Mouse (Mus musculus) heart, adult 18-20 months (tissue): ENCODE measurements around the gene Zfyve1. TPM values are rescaled to one million over a fixed set of nuclear protein-coding genes. Genes with fewer than 3 reads are reported as not detected.
"Not testable (repeated sequence)": the region's sequence is repeated elsewhere in the genome, so short reads cannot be mapped to it uniquely, and the experiment has no call there.

Source experiments
- DNase-seq, 2 experiments: peaks; one replicate each; pipeline ENCODE4 v3.0.0; 2021 to 2022; ENCODE audit warnings: mixed read lengths in 1 of 2
- long read RNA-seq, 2 experiments: library from polyadenylated mRNA; stranded (forward); transcript quantifications; one replicate each; pipeline ENCODE4 v2.0.0; 2021
- total RNA-seq, 2 experiments: library from RNA; stranded (reverse); gene quantifications; 2 replicates each; pipeline ENCODE4 v1.2.3; 2021

Zfyve1 gene
- 10 to 100 TPM; 15.3 to 15.5 TPM for total RNA-seq
- long read RNA-seq, experiment 1, full-length matches to known transcripts: 5 of 10 reads
- long read RNA-seq, experiment 1, partial matches to known transcripts: 2 of 10 reads
- long read RNA-seq, experiment 1, other reads (novel, unspliced or antisense): 3 of 10 reads
- long read RNA-seq, experiment 2, partial matches to known transcripts: 1 of 3 reads
- long read RNA-seq, experiment 2, other reads (novel, unspliced or antisense): 2 of 3 reads

DNA sequence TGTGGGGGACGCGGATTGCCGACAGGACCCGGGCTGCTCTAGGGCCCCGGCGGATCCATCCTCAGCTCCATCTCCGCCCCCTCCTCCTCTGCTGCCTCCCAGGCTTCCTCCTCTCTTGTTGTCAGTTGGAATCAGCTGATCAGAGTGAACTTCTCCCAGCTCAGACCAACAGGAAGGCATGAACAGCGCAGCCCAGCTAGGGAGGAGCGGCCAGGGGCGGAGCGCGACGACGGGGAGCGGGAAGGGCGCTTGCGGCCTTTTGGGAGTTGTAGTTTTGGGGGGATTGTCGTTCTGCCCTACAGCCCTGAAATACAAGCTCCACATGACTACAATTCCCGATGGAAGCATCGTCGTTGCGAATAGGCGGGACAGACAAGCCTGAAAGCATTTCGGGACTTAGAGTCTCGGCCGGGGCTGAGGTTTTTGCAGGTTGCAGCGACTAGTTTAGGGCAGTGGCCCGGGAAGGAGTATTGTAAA is at the start of gene Zfyve1:
Gene Zfyve1, minus strand, starts transcription at position 198 of the 477 bp plus-strand sequence.
- DNase-seq: peak; percentile 92 to 98

DNA sequence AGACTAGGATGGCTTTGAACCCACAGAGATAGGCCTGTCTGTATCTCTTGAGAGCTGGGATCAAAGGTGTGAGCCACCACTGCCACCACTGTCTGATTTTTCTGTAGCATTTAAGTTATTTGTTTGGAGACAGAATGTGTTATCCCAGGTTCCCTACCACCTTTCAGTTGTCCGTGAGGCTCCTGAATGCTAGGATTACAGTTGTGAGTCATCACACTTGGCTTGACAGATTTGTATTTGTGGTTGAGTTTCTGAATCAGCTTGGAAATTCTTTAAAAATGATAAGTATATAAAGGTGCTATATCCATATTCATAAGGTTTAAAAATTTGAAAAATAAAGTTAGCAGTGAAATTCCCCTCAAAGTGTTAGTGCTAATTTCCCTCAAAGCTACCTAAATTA is 46.1 kb upstream of the Zfyve1 start:
- no peak for DNase-seq

GRCm38 (mm10) chr12:83641233-83641632 is 44.2 kb upstream of the Zfyve1 start:
- no peak for DNase-seq

DNA sequence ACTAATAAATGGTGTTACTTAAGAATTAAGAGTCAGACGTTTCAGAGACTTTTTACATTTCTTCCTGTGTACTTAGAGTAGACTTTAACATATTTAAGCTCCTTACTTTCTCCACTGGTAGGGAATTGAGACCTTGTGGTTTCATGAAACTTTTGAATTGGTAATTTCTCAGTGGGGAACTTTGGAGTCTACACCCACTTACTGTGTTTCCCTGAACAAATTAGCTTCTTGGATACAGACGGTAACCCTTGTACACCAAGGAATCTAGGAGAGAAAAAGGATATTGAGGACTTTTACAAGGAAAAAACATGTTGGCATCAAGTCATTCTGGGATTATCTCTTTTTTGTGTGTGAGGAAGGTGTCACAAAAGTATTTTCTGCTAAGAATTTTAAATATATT is 36.8 kb upstream of the Zfyve1 start:
- no peak for DNase-seq

DNA sequence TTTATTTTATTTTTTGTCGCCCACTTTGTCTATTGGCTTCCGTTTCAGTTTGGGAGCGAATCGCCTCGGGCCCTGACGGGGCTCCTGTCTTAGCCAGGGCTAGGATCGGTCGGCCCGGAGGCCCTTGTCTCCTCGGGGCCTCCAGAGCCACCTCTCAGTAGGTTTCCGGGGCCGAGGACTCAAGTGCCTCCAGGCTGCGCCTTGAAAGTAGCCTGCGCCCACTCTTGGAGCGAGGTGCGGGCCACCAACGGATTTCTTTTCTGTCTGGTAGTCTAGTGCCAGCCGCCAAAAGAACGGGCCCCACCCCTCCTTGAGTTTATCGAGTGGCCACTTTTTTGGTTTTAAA is 35.6 kb upstream of the Zfyve1 start:
- DNase-seq: peak; percentile 32 to 59

DNA sequence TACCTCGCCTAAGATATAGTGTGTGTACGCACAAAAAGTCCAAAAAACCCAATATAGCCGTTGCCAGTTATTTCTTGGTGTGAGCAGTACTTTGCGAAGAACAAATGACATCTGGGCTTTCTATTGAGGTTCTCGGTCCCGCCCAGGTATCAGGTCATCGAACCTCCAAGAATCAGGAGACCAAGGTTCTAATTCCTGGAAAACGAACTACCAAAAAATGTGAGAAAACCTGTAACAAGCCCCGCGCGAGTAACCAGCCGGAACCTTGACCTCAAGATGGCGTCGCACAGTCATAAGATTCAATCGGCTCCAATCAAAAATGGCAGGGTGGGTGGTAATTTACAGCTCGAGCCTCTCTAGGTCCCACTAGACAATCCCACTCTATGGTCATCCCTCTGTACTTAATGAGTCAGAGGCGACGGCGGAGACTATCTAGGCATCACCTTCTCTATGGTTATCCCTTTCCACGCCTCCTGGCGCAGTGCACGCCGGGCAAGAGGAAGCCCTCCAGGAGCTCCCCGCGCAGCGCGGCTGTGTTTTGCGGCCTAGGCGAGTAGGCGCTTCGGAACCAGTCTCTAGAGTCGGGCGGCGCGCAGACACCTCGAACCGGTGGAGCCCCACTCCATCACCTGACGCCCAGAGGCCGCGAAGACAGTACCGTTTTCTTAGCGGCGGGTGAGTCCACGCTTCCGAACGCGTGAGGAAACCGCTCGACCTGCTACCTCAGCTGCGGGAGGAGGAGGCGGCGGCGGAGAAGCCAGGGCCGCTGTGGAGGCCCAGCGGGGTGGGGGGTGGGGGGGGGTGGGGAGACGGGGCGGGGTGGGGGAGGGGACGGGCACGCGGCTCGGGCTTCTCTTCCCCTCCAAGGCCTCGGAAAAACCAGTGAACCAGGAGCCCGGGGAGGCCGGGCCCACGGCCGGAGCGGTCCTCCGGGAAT is 35.0 kb upstream of the Zfyve1 start:
- DNase-seq: peak; percentile 97 to 98

GRCm38 (mm10) chr12:83630936-83631335 is 33.9 kb upstream of the Zfyve1 start, which contains the start of gene Rbm25:
TSS of gene Rbm25 (plus strand) at chr12:83631236.
- not testable (repeated sequence) for DNase-seq

- no peak for DNase-seq
Measured at GRCm38 (mm10) chr12:83624321-83624720, 27.3 kb upstream of the Zfyve1 start.

- no peak for DNase-seq
Measured at GRCm38 (mm10) chr12:83622031-83622755, 25.2 kb upstream of the Zfyve1 start.

GRCm38 (mm10) chr12:83620694-83621093 is 23.7 kb upstream of the Zfyve1 start:
- not testable (repeated sequence) for DNase-seq

DNA sequence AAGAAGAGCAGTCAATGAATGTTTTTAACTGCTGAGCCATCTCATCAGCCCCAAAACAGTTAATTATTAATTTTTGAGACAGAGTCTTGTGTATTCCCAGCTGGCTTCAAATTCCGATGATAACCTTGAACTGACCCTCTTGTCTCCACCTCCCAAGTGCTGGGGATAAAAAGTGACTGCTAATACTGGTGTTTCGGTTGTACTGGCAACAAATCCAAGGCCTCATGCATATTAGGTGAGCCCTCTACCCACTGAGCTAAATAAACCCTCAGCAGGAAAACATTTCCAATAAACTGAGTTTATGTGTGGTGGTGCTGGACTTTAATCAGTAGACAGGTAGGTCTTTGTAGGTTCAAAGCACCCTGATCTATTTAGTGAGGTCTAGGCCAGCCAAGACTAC is 22.0 kb upstream of the Zfyve1 start:
- DNase-seq: no peak

DNA sequence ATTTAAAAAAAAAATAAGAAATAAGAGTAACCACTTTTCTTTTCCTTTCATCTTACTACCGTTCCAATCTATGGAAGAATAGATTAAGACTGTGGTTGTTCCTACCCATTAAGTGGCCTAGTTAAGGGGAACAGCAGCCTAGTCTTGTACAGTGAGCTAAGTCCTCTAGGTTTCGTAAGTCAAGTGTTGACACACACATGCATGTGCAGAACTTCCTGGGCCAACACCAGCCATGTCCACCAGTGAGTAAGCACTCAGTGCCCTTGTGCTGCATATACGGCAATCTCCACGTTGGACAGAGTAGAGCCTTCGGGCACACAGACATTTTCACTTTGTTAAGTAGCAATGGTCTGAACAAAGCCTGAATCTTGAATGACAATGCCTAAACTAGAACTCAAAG is 20.2 kb upstream of the Zfyve1 start:
- DNase-seq: no peak

DNA sequence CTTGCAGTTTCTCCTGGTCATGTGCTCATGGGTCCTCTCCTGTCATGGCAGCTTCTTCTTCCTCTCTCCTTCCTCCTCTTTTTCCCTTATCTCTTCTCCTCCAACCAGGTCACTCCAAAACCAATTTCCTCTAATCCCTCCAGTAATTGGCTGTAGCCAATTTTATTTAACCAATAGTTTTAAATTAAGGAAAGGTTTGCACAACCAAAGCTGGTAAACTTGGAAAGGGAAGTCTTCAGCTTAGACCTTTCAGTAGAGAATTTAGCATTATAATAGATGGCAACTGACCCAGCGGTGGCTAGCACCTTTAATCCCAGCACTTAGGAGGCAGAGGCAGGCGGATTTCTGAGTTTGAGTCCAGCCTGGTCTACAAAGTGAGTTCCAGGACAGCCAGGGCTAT is 9.4 kb upstream of the Zfyve1 start:
- DNase-seq: not testable (repeated sequence)

DNA sequence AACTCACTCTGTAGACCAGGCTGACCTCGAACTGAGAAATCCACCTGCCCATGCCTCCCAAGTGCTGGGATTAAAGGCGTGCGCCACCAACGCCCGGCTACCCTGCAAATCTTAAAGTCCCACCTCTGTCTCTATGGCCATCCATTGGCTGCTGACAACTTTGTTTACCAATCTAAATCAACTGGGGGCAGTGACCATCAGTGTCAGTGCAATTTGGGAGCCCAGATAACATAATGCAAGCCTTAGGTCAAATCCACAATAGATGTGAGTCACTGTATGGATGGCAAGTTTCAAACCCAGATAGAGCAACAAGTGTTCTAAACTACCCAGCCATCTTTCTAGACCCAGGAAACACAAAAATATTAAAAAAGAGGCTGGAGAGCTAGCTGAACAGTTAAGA is 5.3 kb upstream of the Zfyve1 start:
- DNase-seq: no peak

DNA sequence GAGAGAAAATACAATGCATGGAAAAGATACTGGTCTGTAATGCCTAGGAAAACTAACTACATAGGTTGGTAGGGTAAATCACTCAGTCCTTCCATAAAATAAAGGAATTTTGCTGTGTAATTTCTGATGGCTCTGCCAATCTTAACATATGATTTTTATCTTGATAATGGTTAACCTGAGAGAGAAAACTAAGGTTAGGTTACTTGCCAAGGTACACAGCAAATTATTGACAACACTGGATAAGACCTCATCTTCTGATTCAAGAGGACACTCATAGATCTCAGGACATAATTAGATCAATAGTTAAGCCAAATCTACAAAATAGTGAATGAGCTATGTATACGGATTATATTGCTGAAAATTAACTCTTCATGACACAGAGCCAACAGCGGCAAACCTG is 859 bp upstream of the Zfyve1 start:
- DNase-seq: no peak

DNA sequence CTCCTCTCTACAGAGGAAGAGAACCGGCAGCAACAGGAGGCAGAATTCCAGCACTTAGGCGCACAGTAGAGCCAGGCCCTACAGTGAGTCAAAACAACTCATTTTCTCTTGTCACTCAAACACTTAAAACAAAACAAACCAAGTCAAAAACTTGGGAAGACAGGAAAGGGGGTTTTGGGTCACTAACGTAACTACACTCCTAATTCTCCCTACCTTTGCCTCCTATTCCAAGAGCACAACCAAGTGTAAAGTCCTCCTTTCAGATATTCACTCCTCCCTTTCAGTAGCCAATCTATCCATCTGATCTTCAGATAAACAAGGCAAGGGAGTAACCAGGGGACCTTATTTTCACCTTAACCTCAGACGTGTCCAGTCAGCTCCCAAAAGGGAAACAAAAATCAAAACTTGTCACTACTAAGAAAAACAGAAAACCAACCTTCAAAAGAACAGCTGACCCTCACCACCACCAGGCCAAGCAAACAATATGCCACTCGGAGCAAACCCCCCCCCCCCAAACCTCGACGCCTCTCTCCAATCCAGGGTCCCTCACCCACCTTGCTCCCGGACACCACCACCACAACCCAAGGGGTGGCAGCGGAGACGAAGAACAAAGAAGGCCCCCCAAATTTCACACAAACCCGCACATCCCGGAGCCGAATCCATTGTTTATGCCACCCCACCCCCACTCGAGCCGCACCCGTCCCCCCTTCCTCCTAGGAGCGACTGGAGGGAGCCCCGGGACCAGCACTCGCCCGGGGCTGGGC is 649 bp downstream of the Zfyve1 start:
- no peak for DNase-seq

DNA sequence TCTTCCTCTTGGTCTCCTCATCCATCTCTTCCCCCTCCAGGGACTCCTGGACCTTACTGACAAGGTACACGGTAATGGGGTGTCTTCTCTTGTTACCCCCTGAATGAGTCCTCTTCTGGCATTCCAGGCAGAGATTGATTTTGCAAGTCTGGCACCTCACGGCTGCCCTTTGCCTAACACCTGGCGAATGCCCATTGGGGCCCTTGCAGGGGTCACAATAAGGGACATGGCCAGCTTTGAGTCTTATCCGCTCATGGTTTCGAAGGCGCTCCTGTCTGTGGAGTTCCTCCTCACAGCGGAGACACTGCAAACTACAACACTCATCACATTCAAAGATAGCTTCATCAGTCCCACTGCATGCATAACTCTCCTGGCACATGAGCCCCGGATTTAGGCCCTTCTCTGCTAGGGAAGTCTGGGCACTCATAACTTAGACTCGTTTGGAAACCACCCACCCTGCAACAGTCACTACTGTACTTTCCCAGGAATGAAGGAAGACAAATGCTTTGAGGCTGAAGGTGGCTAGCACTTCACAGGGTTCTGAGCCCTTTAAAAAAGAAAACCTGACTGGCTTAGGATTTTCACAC is 2.5 kb downstream of the Zfyve1 start:
- DNase-seq: no peak

- DNase-seq: no peak
Measured at GRCm38 (mm10) chr12:83591754-83592501, 5.1 kb downstream of the Zfyve1 start.

DNA sequence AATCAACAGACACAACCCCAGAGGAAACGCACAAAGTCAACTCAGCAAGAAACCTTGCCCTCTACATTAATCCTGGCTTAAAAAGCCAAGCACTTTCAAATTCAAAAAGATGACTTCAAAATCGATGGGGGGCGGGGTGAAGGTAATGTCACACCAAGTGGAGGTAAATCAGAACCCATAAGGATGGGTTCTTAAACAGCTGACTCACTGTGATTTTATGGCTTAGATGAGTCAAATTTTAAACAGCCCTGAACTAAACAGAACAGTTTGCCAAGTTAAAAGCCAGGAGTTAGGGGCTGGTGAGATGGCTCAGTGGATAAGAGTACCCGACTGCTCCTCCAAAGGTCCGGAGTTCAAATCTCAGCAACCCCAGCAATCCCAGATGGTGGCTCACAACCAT is 10.4 kb downstream of the Zfyve1 start:
- no peak for DNase-seq

DNA sequence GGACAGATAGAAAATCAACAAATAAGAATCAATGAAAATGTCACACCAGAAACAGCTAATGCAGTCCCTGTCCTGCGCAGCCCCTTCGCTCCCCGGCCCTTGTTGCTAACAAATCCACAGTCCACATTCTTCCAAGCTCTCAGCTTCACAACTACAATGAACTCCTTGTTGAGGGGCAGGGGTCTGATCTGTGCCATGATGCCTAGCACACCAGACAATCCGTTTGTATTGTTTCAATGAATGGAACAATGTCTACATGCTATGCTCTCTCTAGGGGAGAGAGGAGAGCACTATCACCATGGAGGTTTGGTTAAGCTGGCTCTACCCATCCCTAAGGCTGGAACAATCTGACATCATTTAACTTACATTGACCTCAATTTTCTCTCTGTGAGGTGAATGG is 14.3 kb downstream of the Zfyve1 start:
- DNase-seq: no peak

DNA sequence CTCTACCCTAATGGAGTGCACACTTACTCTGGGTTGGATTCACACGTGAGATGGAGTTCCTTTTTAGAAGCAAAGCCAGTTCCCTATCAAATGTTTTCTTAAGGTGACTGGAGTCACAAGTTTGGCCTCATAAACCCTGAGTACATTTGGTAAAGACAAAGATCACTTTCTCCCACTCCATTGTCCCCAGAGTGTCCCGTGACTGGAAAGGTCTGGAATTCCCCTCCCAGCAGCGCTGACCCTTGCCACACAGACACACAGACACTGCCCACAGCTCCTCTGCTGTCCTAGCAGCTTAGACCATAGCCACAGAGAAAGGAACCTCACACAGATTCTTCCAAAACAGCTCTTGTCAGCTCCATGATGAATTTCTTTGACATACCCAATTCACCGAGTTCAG is 14.9 kb downstream of the Zfyve1 start:
- no peak for DNase-seq
